Mouse (Mus musculus): ENCODE measurements at regions not wholly inside any gene's neighbourhood (a gene's known extent, or its start where the extent isn't known, plus 50 kb on each side); places are given as distances from the start of the nearest gene placed in this dataset.

DNA sequence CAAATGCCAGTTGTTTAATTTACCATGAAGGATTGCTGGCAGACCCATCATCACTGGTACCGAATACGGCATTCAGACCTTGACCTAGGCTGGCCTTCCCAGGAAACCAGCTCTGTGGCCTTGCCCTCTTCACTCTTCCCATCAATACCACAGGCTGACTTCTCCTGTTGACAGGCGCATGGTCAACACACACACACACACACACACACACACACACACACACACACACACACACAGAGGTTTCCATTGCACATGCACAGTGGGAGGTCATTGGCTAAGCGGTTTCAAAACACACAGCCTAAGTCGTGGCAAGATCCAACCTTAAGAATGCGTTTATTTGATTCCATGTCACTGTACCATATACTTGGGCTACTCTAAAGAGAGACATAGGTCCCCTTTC lies 298.7 kb upstream of the Klf3 start:
- Histone ChIP-seq H3K4me2 (replicated peaks) (0 out of 2 replicates have a peak overlapping the region, but pooled peaks have one; percentile 53), H3K27ac (replicated peaks) (no peak overlapping the region)

DNA sequence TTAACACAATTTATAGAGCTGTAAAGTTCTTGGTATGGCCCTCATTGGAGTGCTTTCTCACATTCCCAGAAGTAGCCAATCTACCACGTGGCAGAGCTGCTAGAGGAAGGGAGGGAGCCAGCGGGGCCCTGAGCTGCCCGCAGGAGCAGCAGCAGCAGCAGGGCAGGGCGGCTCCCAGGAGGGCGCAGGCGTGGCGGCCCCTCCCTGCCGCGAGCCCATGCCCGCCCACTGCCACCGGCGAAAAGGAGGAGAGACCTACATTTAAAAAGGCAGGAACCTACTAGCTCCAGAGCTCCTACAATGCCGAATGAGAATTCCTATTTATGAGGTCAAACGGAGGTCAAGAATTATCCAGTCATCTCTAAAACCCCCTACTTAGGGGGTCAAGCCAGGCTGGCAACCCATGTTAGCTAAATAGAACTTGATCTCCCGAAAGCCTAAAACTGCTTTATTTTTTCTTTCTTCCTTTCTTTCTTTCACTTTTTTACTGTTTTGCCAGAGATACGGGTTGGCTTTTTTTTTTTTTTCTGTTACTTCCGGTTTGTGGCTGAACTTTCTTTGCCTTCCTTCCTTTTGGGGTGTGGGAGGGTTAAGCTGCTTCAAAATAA lies 297.9 kb upstream of the Klf3 start:
- Histone ChIP-seq H3K9ac (replicated peaks) (peak overlapping the region; percentile 39), H3K4me1 (peaks cover 17% of the 10 kb centered on the region), H3K4me2 (replicated peaks) (peak overlapping the region; percentile 53), H3K27me3 (0 out of 2 replicates have a peak, but pooled peaks cover 8% of the 10 kb centered on the region), H3K9me3 (no peaks in the 10 kb centered on the region), H3K4me3 (peak overlapping the region; percentile 34), H3K27ac (replicated peaks) (no peak overlapping the region; the same call in 1 of the 2 replicates), H3K36me3 (no peaks in the 10 kb centered on the region)
- ATAC-seq (ENCODE audit: low FRiP score, low read depth), result peak; percentile 72
- under 1% methylated on average over 17 of the region's 17 CpGs for WGBS

More for the DNA sequence above, 298.7 kb upstream of the Klf3 start:
- 37% methylated on average over 6 of the region's 6 CpGs for WGBS
- Histone ChIP-seq H3K4me3 (no peak overlapping the region), H3K9me3 (no peaks in the 10 kb centered on the region), H3K36me3 (no peaks in the 10 kb centered on the region), H3K27me3 (0 out of 2 replicates have a peak, but pooled peaks cover 8% of the 10 kb centered on the region), H3K4me1 (peaks cover 17% of the 10 kb centered on the region), H3K9ac (replicated peaks) (no peak overlapping the region)
- ATAC-seq (ENCODE audit: low FRiP score, low read depth), result no peak

DNA sequence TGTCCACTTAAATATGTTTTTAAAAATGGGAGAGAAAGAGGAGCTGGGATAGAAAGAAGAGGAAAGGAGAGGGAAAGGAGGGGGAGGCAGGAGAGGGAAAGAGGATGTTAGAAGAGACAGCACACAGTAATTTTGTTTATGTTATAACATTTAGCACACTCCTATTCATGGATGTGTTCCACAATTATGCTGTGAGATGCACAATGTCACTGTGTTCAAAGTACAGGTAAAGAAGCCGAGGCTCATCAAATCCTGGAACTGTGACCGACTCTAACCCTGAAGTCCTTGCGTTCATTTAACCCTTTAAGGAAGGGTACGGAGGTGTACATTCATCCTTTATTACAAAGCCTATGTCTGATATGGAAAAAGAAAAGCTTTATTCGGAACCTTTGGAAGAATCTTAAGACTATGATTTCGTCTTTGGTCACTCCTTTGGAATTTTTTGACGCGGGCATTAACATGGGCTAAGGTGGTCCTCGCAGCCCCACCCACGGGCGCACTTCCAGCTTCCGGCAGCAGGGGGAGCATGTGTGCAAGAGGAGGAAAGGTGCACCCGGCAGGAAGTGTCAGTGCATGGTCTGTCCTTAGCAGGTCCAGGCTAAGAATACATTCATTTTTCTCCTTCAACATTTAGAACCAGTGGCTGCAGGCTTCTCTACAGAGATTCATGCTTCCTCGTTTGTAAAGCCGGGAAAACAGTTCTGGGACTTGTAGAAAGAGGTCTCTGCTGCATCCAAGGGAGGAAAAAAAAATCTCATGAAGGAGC lies 297.2 kb upstream of the Klf3 start:
- Histone ChIP-seq H3K4me3 (peak overlapping the region; percentile 34), H3K36me3 (no peaks in the 10 kb centered on the region), H3K9ac (replicated peaks) (no peak overlapping the region), H3K9me3 (no peaks in the 10 kb centered on the region), H3K27ac (replicated peaks) (no peak overlapping the region), H3K27me3 (0 out of 2 replicates have a peak, but pooled peaks cover 8% of the 10 kb centered on the region), H3K4me1 (peaks cover 17% of the 10 kb centered on the region), H3K4me2 (replicated peaks) (peak overlapping the region; percentile 53)
- ATAC-seq (ENCODE audit: low FRiP score, low read depth), result peak; percentile 64
- WGBS, result 3% methylated on average over 15 of the region's 15 CpGs

DNA sequence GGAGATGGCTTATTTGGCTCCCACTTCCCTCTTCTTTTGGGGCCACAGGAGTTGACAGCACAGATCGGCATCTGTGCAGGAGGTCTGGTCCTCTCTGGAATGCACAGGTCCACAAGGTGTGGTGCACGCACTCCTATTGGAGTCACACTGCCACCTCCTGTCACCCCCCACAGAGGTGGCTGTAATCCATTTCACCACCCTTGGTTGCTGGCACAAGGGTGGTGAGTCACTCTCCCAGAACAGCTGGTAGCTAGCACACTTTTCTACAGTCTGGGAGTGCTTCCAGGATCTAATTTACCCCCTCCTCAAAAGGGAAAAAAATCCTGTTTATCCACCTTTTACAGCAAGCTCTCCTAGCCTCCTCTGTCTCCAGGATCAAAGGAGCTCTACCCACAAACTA lies 294.6 kb upstream of the Klf3 start:
- 71% methylated on average over 2 of the region's 2 CpGs for WGBS
- Histone ChIP-seq H3K4me3 (no peak overlapping the region), H3K9me3 (no peaks in the 10 kb centered on the region), H3K27ac (replicated peaks) (no peak overlapping the region), H3K9ac (replicated peaks) (no peak overlapping the region), H3K4me2 (replicated peaks) (no peak overlapping the region), H3K27me3 (0 out of 2 replicates have a peak, but pooled peaks cover 2% of the 10 kb centered on the region), H3K4me1 (peaks cover 15% of the 10 kb centered on the region), H3K36me3 (no peaks in the 10 kb centered on the region)
- no peak for ATAC-seq (ENCODE audit: low FRiP score, low read depth)

DNA sequence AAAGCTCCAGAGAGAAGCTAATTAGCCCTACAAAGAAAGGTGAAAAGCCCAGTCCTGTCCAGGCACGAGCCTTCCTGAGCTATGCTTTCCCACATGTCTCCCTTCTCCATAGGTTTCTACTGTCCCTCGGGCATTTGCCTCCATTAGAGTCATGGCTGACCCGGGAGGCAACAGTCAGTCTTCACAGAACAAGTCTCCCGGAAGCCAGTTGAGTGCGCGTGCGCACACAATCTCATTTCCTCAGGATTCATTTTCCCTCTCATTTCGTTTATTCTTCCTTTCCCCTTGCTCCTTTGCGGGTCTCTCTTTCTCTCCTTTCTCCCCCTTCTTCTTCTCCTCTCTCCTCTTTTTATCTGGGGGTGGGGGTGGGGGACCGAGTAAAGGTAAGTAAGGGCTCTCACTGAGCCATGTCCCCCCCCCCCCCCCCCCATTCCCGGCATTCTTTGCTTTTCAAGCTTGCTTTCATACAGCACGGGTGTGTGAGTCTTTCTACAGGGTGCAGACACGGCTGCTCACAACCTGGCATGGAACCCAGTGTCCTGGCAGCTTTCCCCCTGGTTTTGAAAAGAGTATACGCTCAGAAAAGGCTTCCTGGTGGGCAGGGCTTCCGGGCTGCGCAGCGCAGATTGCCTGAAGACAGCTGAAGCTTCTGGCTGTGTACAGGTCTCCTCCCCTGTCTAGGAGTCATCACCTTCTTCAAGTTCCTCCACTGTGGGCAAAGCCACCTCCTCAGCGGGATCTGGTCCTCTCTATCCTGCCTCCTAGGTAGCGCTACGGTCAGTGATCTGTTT lies 289.8 kb upstream of the Klf3 start:
- H3K4me2 ChIP-seq (replicated peaks), result no peak overlapping the region
- H3K36me3 ChIP-seq, result no peaks in the 10 kb centered on the region
- H3K4me3 ChIP-seq, result no peak overlapping the region
- no peak overlapping the region for H3K27ac ChIP-seq (replicated peaks)
- H3K9me3 ChIP-seq, result no peaks in the 10 kb centered on the region
- no peak for ATAC-seq (ENCODE audit: low FRiP score, low read depth)
- H3K4me1 ChIP-seq, result no peaks in the 10 kb centered on the region
- WGBS, result 84% methylated on average over 20 of the region's 20 CpGs
- no peak overlapping the region for H3K9ac ChIP-seq (replicated peaks)
- H3K27me3 ChIP-seq, result no peaks in the 10 kb centered on the region

DNA sequence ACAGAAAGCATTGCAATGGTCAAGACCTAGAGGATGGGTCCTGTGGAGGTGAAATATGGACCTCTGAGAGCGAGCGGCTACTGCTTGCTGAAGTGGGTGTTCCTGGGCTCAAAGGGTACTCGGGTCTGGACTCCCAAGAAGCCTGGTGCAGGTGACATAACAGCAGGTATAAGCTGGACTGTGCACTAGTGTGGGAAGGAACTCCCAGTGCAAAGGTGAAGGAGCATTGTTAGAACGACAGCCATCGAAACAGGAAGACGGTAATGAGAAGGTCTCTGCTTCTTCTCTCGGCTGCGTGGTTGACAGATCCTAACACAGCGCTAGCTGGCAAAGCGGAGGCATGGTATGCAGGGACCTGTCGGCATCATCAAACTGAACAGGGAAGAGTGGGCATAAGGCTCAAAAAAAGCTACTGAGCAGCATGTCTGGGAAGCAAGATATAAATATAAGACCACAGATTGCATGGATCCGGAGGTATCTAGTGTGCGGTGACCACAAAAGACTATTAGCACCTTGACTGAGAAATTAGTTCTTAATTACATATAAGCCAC lies 287.0 kb upstream of the Klf3 start:
- WGBS, result 94% methylated on average over 13 of the region's 13 CpGs
- H3K4me1 ChIP-seq, result no peaks in the 10 kb centered on the region
- ATAC-seq (ENCODE audit: low FRiP score, low read depth), result no peak
- H3K4me2 ChIP-seq (replicated peaks), result no peak overlapping the region
- H3K9me3 ChIP-seq, result no peaks in the 10 kb centered on the region
- H3K4me3 ChIP-seq, result no peak overlapping the region
- H3K36me3 ChIP-seq, result no peaks in the 10 kb centered on the region
- H3K9ac ChIP-seq (replicated peaks), result no peak overlapping the region
- H3K27ac ChIP-seq (replicated peaks), result no peak overlapping the region
- H3K27me3 ChIP-seq, result no peaks in the 10 kb centered on the region

DNA sequence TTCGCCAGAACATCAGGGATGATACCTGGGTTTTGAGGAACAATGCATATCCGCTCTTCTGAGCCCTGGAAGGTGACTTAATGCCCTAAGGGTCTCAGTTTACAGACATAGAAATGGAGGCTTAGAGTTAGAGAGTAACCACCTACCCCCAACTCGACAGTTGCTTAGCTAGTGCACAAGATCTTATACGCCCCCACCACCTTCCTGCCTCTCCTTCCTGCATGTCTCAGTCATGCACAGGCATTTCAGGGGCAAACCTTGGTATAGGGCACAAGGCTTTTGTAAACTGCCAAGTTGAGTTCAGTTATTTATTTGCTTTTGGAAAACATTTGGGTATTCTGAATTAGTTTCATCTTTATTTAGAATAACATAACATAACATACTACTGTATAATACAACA lies 285.9 kb upstream of the Klf3 start:
- Histone ChIP-seq H3K27ac (replicated peaks) (no peak overlapping the region), H3K9ac (replicated peaks) (no peak overlapping the region), H3K4me1 (no peaks in the 10 kb centered on the region), H3K9me3 (no peaks in the 10 kb centered on the region), H3K27me3 (no peaks in the 10 kb centered on the region), H3K36me3 (no peaks in the 10 kb centered on the region), H3K4me2 (replicated peaks) (no peak overlapping the region), H3K4me3 (no peak overlapping the region)
- WGBS, result 86% methylated on average over 4 of the region's 4 CpGs
- ATAC-seq (ENCODE audit: low FRiP score, low read depth), result no peak

DNA sequence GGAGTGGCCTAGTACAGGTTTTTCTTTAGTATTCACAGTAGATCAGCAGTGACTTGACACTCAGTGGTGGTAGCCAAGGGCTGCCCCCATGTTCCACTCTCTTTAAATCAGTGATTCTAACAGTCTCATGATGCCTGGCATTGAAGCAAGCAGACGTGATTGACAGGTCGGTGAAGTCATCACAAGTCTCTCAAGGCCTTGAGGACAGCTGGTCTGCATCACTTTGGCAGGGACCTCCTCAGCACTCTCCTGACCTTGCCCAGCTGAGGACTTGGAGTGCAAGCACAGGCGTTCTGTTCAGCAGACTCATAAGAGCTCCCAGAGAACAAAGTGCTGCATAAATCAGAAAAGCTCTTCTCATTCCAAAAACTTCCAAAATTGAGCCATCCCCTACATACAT lies 285.4 kb upstream of the Klf3 start:
- Histone ChIP-seq H3K36me3 (no peaks in the 10 kb centered on the region), H3K4me1 (no peaks in the 10 kb centered on the region), H3K27ac (replicated peaks) (no peak overlapping the region), H3K4me3 (no peak overlapping the region), H3K9me3 (no peaks in the 10 kb centered on the region), H3K27me3 (no peaks in the 10 kb centered on the region), H3K9ac (replicated peaks) (no peak overlapping the region), H3K4me2 (replicated peaks) (no peak overlapping the region)
- ATAC-seq (ENCODE audit: low FRiP score, low read depth), result 0 out of 2 replicates have a peak, but pooled peaks have one; percentile 34
- WGBS, result 59% methylated on average over 3 of the region's 3 CpGs

DNA sequence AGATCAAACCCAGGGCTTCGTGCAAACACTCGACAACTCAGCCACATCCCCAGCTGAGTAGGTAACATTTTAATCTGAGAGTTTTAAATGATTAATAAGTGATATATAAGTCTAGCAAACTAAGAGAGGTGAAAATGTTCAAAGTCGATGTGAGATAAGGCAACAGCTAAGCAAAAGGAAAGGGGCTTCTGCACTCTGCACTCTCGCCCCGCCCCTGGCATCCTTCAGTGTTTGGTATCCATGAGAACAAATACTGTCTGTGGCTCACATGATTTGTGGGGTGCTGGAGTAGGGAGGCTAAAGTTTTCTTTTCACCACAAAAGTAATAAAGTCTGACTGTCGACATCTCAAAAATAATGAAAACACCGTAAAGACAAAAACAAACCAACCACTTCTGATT lies 284.2 kb upstream of the Klf3 start:
- no peak overlapping the region for H3K4me3 ChIP-seq
- no peaks in the 10 kb centered on the region for H3K36me3 ChIP-seq
- no peak overlapping the region for H3K27ac ChIP-seq (replicated peaks)
- H3K9me3 ChIP-seq, result no peaks in the 10 kb centered on the region
- H3K9ac ChIP-seq (replicated peaks), result no peak overlapping the region
- WGBS, result 87% methylated on average over 7 of the region's 7 CpGs
- H3K4me1 ChIP-seq, result no peaks in the 10 kb centered on the region
- no peak for ATAC-seq (ENCODE audit: low FRiP score, low read depth)
- H3K4me2 ChIP-seq (replicated peaks), result no peak overlapping the region
- no peaks in the 10 kb centered on the region for H3K27me3 ChIP-seq

DNA sequence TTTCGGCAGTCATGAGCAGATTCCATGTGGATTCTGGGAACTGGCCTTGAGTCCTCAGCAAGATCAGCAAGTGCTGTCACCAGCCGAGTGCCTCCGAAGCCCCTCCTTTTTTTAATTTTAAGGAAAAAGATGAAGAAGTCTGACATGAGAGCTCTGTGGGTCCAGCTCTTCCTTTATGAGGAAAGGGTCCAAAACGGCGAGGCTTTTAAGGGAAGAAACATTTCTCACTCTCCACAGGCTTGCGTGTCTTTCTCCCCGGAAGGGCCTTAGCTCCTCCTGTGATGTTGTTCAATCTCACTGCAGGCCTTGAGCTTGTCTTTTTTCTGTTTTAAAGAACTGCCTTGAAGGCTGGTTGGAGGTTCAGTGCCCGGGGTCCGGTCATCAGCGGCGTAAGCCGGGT lies 283.5 kb upstream of the Klf3 start:
- H3K9me3 ChIP-seq, result no peaks in the 10 kb centered on the region
- H3K4me2 ChIP-seq (replicated peaks), result no peak overlapping the region
- H3K27ac ChIP-seq (replicated peaks), result no peak overlapping the region
- H3K36me3 ChIP-seq, result no peaks in the 10 kb centered on the region
- no peaks in the 10 kb centered on the region for H3K4me1 ChIP-seq
- no peaks in the 10 kb centered on the region for H3K27me3 ChIP-seq
- no peak for ATAC-seq (ENCODE audit: low FRiP score, low read depth)
- 87% methylated on average over 12 of the region's 12 CpGs for WGBS
- no peak overlapping the region for H3K9ac ChIP-seq (replicated peaks)
- no peak overlapping the region for H3K4me3 ChIP-seq

DNA sequence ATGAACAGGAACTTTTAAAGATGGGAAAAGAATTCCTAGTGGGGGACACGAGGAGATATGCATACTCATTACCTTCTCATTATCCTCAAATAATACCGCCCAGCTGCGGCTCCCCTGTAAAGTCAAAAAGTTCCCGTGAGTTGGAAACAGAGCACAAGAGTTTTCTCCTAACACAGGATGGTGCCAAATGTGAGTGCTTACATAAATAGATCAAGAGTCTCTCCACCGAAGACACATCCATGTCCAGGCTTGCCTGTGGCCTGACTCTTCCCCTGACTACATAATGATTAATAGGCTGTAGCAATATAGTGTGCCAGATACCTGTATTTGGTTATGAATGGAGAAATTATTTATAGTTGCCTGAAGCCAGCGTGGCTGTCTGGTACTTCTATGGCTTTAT lies 281.8 kb upstream of the Klf3 start:
- Histone ChIP-seq H3K9me3 (no peaks in the 10 kb centered on the region), H3K4me3 (no peak overlapping the region), H3K4me2 (replicated peaks) (no peak overlapping the region), H3K4me1 (no peaks in the 10 kb centered on the region), H3K36me3 (no peaks in the 10 kb centered on the region), H3K27me3 (no peaks in the 10 kb centered on the region), H3K9ac (replicated peaks) (no peak overlapping the region), H3K27ac (replicated peaks) (no peak overlapping the region)
- WGBS, result 80% methylated on average over 6 of the region's 6 CpGs
- ATAC-seq (ENCODE audit: low FRiP score, low read depth), result no peak

DNA sequence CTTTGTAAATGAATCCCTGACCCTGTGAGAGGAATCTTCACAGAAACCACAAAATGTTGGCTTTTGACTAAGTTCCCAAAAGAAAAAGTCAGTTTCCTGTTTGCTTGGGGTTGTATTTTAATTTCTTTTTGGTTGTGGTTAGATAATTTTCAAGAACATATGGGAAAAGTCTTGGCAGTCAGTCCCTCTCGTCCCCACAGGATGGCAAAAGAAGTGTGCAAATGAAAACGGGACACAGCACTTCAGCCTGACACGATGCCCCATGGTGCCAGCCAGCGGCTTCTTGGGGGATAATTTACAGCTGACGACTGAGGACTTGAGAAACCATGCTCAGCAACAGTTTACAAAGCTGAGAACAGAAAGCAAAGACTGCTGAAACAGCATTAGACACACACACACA lies 281.2 kb upstream of the Klf3 start:
- no peak overlapping the region for H3K27ac ChIP-seq (replicated peaks)
- no peaks in the 10 kb centered on the region for H3K9me3 ChIP-seq
- WGBS, result 56% methylated on average over 5 of the region's 5 CpGs
- no peak overlapping the region for H3K4me2 ChIP-seq (replicated peaks)
- ATAC-seq (ENCODE audit: low FRiP score, low read depth), result no peak
- H3K4me1 ChIP-seq, result no peaks in the 10 kb centered on the region
- H3K9ac ChIP-seq (replicated peaks), result no peak overlapping the region
- H3K36me3 ChIP-seq, result no peaks in the 10 kb centered on the region
- no peaks in the 10 kb centered on the region for H3K27me3 ChIP-seq
- no peak overlapping the region for H3K4me3 ChIP-seq

Data from midbrain, embryonic 12.5 days (tissue).